ENCODE assay signal across 15 mouse cellular contexts in the genomic region with DNA sequence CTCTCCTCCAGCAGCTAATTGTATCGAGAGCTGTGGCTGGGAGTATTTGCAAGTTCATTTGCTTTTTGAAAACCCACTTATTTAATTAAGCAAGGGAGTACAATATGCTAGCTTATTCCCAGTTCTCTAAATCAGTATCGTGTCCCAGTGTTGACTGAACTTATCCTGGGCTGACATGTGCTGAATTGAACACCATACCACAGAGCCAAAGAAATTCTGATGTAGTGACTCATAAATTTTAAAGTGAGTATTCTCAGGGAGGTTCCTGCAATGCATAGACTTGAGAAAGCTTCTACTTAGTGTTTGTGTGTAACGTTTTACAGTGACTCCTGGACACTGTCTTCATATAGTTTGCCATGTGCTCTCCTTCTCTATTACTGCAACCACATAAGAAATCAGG.
DNase-seq lines count a peak whose midpoint lies in the region; ATAC-seq lines count a peak whose summit lies in the region.
"Had no signal": no experiment of that assay in that cellular context is flagged by ENCODE, and none has a peak within 500 bp of the region (broad histone marks: within the 10 kb centered on the region; RNA-seq: fewer than 3 reads in every experiment).

No protein-coding gene starts in this region.

- DNase-seq in heart, adult 18-20 months = no peak
- peak; percentile 75 for DNase-seq in Muller cell, postnatal 12 days (ENCODE audit: inconsistent ontology term)
- peak; percentile 26 for DNase-seq in brain, adult 2 months (ENCODE audit: low read depth, low spot score)
- DNase-seq in cerebellum, adult 11 months = no peak
- DNase-seq in spleen, postnatal 14 days (ENCODE audit: low spot score in 2 of 2) = no peak
- DNase-seq: adrenal gland, postnatal 10 days; cerebellum, postnatal 14 days; kidney, postnatal 10 days; lung, postnatal 36 days; thymus, adult 2 months had no signal

- H3K4me3 ChIP-seq in heart, embryonic 16.5 days (ENCODE audit: low read length) = no peak overlapping the region
- no peak overlapping the region for H3K4me3 ChIP-seq in stomach, embryonic 14.5 days (ENCODE audit: low read depth, low read length)
- H3K4me3 ChIP-seq: limb, embryonic 13.5 days; midbrain, embryonic 13.5 days; neural tube, embryonic 12.5 days had no signal

- H3K9ac ChIP-seq in heart, embryonic 16.5 days (ENCODE audit: low read length) = no peak overlapping the region
- H3K9ac ChIP-seq in stomach, embryonic 14.5 days (replicated peaks; ENCODE audit: low read depth, low read length) = no peak overlapping the region
- H3K9ac ChIP-seq: limb, embryonic 13.5 days; midbrain, embryonic 13.5 days; neural tube, embryonic 12.5 days had no signal

- H3K27me3 ChIP-seq in heart, embryonic 16.5 days (ENCODE audit: control insufficient read depth, insufficient read depth, low read length) = no peaks in the 10 kb centered on the region
- H3K27me3 ChIP-seq in stomach, embryonic 14.5 days (ENCODE audit: control insufficient read depth, insufficient read depth, low read length) = no peaks in the 10 kb centered on the region
- H3K27me3 ChIP-seq: limb, embryonic 13.5 days; midbrain, embryonic 13.5 days; neural tube, embryonic 12.5 days had no signal

- H3K27ac ChIP-seq in heart, embryonic 16.5 days (ENCODE audit: low read length) = 0 out of 2 replicates have a peak overlapping the region, but pooled peaks have one; percentile 3
- peak overlapping the region; percentile 44; the same call in 1 of the 2 replicates for H3K27ac ChIP-seq in stomach, embryonic 14.5 days (ENCODE audit: low read length)
- H3K27ac ChIP-seq: limb, embryonic 13.5 days; midbrain, embryonic 13.5 days; neural tube, embryonic 12.5 days had no signal

- ATAC-seq in heart, embryonic 16.5 days (replicated peaks; ENCODE audit: extremely low read depth, insufficient read depth, low FRiP score) = peak; percentile 54; the same call in 1 of the 2 replicates
- peak; percentile 71 for ATAC-seq in stomach, embryonic 14.5 days (ENCODE audit: insufficient number of reproducible peaks, insufficient read depth, low FRiP score, low read depth)

- H3K36me3 ChIP-seq in heart, embryonic 16.5 days (ENCODE audit: control insufficient read depth, insufficient read depth) = no peaks in the 10 kb centered on the region
- no peaks in the 10 kb centered on the region for H3K36me3 ChIP-seq in stomach, embryonic 14.5 days (ENCODE audit: control insufficient read depth, insufficient read depth, low read length)
- H3K36me3 ChIP-seq: midbrain, embryonic 13.5 days had no signal

- H3K4me1 ChIP-seq in heart, embryonic 16.5 days (ENCODE audit: control insufficient read depth, insufficient read depth, low read length) = peaks cover 30% of the 10 kb centered on the region
- peaks cover 20% of the 10 kb centered on the region for H3K4me1 ChIP-seq in stomach, embryonic 14.5 days (ENCODE audit: control insufficient read depth, insufficient read depth, low read length)

- WGBS in heart, embryonic 16.5 days = 43% methylated on average over 3 of the region's 3 CpGs
- 38% methylated on average over 3 of the region's 3 CpGs for WGBS in stomach, embryonic 14.5 days

- no peak overlapping the region for H3K4me2 ChIP-seq in heart, embryonic 16.5 days (ENCODE audit: low read depth, low read length)
- no peak overlapping the region for H3K4me2 ChIP-seq in stomach, embryonic 14.5 days (replicated peaks; ENCODE audit: low read depth, low read length)
- H3K4me2 ChIP-seq: limb, embryonic 13.5 days; midbrain, embryonic 13.5 days; neural tube, embryonic 12.5 days had no signal

- H3K9me3 ChIP-seq in heart, embryonic 16.5 days (replicated peaks; ENCODE audit: control insufficient read depth, low read length) = no peaks in the 10 kb centered on the region
- H3K9me3 ChIP-seq in stomach, embryonic 14.5 days (ENCODE audit: control insufficient read depth, low read depth, low read length) = no peaks in the 10 kb centered on the region
- H3K9me3 ChIP-seq: limb, embryonic 13.5 days; midbrain, embryonic 13.5 days; neural tube, embryonic 12.5 days had no signal

Comparison
In these comparisons a context has a peak if more than half of its experiments do, and no peak if none do; other contexts are left out.
1. DNase-seq: peak in Muller cell, postnatal 12 days (single experiment) and brain, adult 2 months (single experiment); none in heart, adult 18-20 months (0 of 2), cerebellum, adult 11 months (single experiment) and spleen, postnatal 14 days (0 of 2).